Mouse (Mus musculus): ENCODE measurements around the gene Ipo9. TPM values are rescaled to one million over a fixed set of nuclear protein-coding genes. Genes with fewer than 3 reads are reported as not detected.

Gene Ipo9
- polyA plus RNA-seq, 1 experiment, result 1.3 TPM

- Histone ChIP-seq H3K4me1 (peaks cover 12% of the 10 kb centered on the region), H3K27me3 (replicated peaks) (no peaks in the 10 kb centered on the region), H3K9me3 (no peaks in the 10 kb centered on the region), H3K36me3 (replicated peaks; ENCODE audit: low read length) (peaks cover 97% of the 10 kb centered on the region), H3K4me3 (replicated peaks) (no peak overlapping the region)
- no peak for TF ChIP-seq FLI1 (IDR thresholded peaks at IDR 0.05; ENCODE audit: low read length)
- no peak for TF ChIP-seq GATA1 (IDR thresholded peaks at IDR 0.05; ENCODE audit: borderline replicate concordance, low read length)
Measured at GRCm38 (mm10) chr1:135462304-135462703, 32.0 kb upstream of the Ipo9 start.

GRCm38 (mm10) chr1:135461097-135461730, 30.9 kb upstream of the Ipo9 start:
- no peaks in the 10 kb centered on the region for H3K27me3 ChIP-seq (replicated peaks)
- no peaks in the 10 kb centered on the region for H3K9me3 ChIP-seq
- peaks cover 97% of the 10 kb centered on the region for H3K36me3 ChIP-seq (replicated peaks; ENCODE audit: low read length)
- TF ChIP-seq FLI1 (IDR thresholded peaks at IDR 0.05; ENCODE audit: low read length), result no peak
- no peak for TF ChIP-seq GATA1 (IDR thresholded peaks at IDR 0.05; ENCODE audit: borderline replicate concordance, low read length)
- peaks cover 3% of the 10 kb centered on the region; the same call in 1 of the 2 replicates for H3K4me1 ChIP-seq
- H3K4me3 ChIP-seq (replicated peaks), result no peak overlapping the region

- Histone ChIP-seq H3K36me3 (replicated peaks; ENCODE audit: low read length) (peaks cover 97% of the 10 kb centered on the region), H3K27me3 (replicated peaks) (no peaks in the 10 kb centered on the region), H3K4me1 (peaks cover 3% of the 10 kb centered on the region; the same call in 1 of the 2 replicates), H3K9me3 (no peaks in the 10 kb centered on the region), H3K4me3 (replicated peaks) (no peak overlapping the region)
- TF ChIP-seq GATA1 (IDR thresholded peaks at IDR 0.05; ENCODE audit: borderline replicate concordance, low read length) (no peak), FLI1 (IDR thresholded peaks at IDR 0.05; ENCODE audit: low read length) (no peak)
Measured at GRCm38 (mm10) chr1:135460521-135460920, 30.2 kb upstream of the Ipo9 start.

- no peaks in the 10 kb centered on the region for H3K9me3 ChIP-seq
- peaks cover 3% of the 10 kb centered on the region; the same call in 1 of the 2 replicates for H3K4me1 ChIP-seq
- H3K4me3 ChIP-seq (replicated peaks), result no peak overlapping the region
- H3K27me3 ChIP-seq (replicated peaks), result no peaks in the 10 kb centered on the region
- peaks cover 97% of the 10 kb centered on the region for H3K36me3 ChIP-seq (replicated peaks; ENCODE audit: low read length)
- TF ChIP-seq FLI1 (IDR thresholded peaks at IDR 0.05; ENCODE audit: low read length), result no peak
- no peak for TF ChIP-seq GATA1 (IDR thresholded peaks at IDR 0.05; ENCODE audit: borderline replicate concordance, low read length)
Measured at GRCm38 (mm10) chr1:135457860-135458259, 27.6 kb upstream of the Ipo9 start.

GRCm38 (mm10) chr1:135452259-135452658, 22.0 kb upstream of the Ipo9 start:
- Histone ChIP-seq H3K4me1 (peaks cover 9% of the 10 kb centered on the region), H3K36me3 (replicated peaks; ENCODE audit: low read length) (peaks cover 89% of the 10 kb centered on the region), H3K4me3 (replicated peaks) (no peak overlapping the region), H3K9me3 (no peaks in the 10 kb centered on the region), H3K27me3 (replicated peaks) (no peaks in the 10 kb centered on the region)
- TF ChIP-seq FLI1 (IDR thresholded peaks at IDR 0.05; ENCODE audit: low read length), result no peak

GRCm38 (mm10) chr1:135451419-135451818, 21.1 kb upstream of the Ipo9 start:
- H3K4me1 ChIP-seq, result peaks cover 9% of the 10 kb centered on the region
- H3K4me3 ChIP-seq (replicated peaks), result no peak overlapping the region
- H3K36me3 ChIP-seq (replicated peaks; ENCODE audit: low read length), result peaks cover 81% of the 10 kb centered on the region
- TF ChIP-seq GATA1 (IDR thresholded peaks at IDR 0.05; ENCODE audit: borderline replicate concordance, low read length) (no peak), FLI1 (IDR thresholded peaks at IDR 0.05; ENCODE audit: low read length) (no peak)
- no peaks in the 10 kb centered on the region for H3K27me3 ChIP-seq (replicated peaks)
- no peaks in the 10 kb centered on the region for H3K9me3 ChIP-seq

GRCm38 (mm10) chr1:135449876-135450275, 19.6 kb upstream of the Ipo9 start:
- Histone ChIP-seq H3K36me3 (replicated peaks; ENCODE audit: low read length) (peaks cover 71% of the 10 kb centered on the region), H3K4me3 (replicated peaks) (no peak overlapping the region), H3K4me1 (peaks cover 9% of the 10 kb centered on the region), H3K9me3 (no peaks in the 10 kb centered on the region), H3K27me3 (replicated peaks) (no peaks in the 10 kb centered on the region)
- TF ChIP-seq FLI1 (IDR thresholded peaks at IDR 0.05; ENCODE audit: low read length) (no peak), GATA1 (IDR thresholded peaks at IDR 0.05; ENCODE audit: borderline replicate concordance, low read length) (no peak)

GRCm38 (mm10) chr1:135448940-135449339, 18.6 kb upstream of the Ipo9 start:
- H3K4me1 ChIP-seq, result peaks cover 9% of the 10 kb centered on the region
- H3K4me3 ChIP-seq (replicated peaks), result no peak overlapping the region
- peaks cover 71% of the 10 kb centered on the region for H3K36me3 ChIP-seq (replicated peaks; ENCODE audit: low read length)
- no peaks in the 10 kb centered on the region for H3K9me3 ChIP-seq
- H3K27me3 ChIP-seq (replicated peaks), result no peaks in the 10 kb centered on the region
- TF ChIP-seq GATA1 (IDR thresholded peaks at IDR 0.05; ENCODE audit: borderline replicate concordance, low read length), result no peak
- TF ChIP-seq FLI1 (IDR thresholded peaks at IDR 0.05; ENCODE audit: low read length), result no peak

- H3K4me1 ChIP-seq, result no peaks in the 10 kb centered on the region
- no peak overlapping the region for H3K4me3 ChIP-seq (replicated peaks)
- no peaks in the 10 kb centered on the region for H3K27me3 ChIP-seq (replicated peaks)
- TF ChIP-seq GATA1 (IDR thresholded peaks at IDR 0.05; ENCODE audit: borderline replicate concordance, low read length), result no peak
- TF ChIP-seq FLI1 (IDR thresholded peaks at IDR 0.05; ENCODE audit: low read length), result no peak
- no peaks in the 10 kb centered on the region for H3K9me3 ChIP-seq
- peaks cover 68% of the 10 kb centered on the region for H3K36me3 ChIP-seq (replicated peaks; ENCODE audit: low read length)
Measured at GRCm38 (mm10) chr1:135443506-135443905, 13.2 kb upstream of the Ipo9 start.

GRCm38 (mm10) chr1:135441861-135442260, 11.6 kb upstream of the Ipo9 start:
- H3K9me3 ChIP-seq, result no peaks in the 10 kb centered on the region
- H3K36me3 ChIP-seq (replicated peaks; ENCODE audit: low read length), result peaks cover 65% of the 10 kb centered on the region
- TF ChIP-seq GATA1 (IDR thresholded peaks at IDR 0.05; ENCODE audit: borderline replicate concordance, low read length) (no peak), FLI1 (IDR thresholded peaks at IDR 0.05; ENCODE audit: low read length) (no peak)
- H3K4me3 ChIP-seq (replicated peaks), result no peak overlapping the region
- no peaks in the 10 kb centered on the region for H3K27me3 ChIP-seq (replicated peaks)
- H3K4me1 ChIP-seq, result 0 out of 2 replicates have a peak, but pooled peaks cover 5% of the 10 kb centered on the region
